Mouse (Mus musculus) activated CD4-positive, CD25-positive, alpha-beta regulatory T cell, adult 4 months (primary cell): ENCODE results near the gene Fcor. TPM values are rescaled to one million over a fixed set of nuclear protein-coding genes. Genes with fewer than 3 reads are reported as not detected.

Source experiments
- polyA plus RNA-seq, 2 experiments: library from polyadenylated mRNA; unstranded; fragments of 100-300 nt; shearing (Covaris generic); gene quantifications; one replicate each; pipeline ENCODE4 v1.2.1; 2017

The Fcor gene
- polyA plus RNA-seq, 2 experiments from 2014 or later: not detected

Other genes starting within 250 kb of the Fcor start
- gene Pex11g, start 204.7 kb downstream of the Fcor start, polyA plus RNA-seq: 10 to 100 TPM; 10.9 to 15.4 TPM
- gene Tex45, start 201.5 kb downstream of the Fcor start, polyA plus RNA-seq: not detected
- 1 to 10 TPM in 1 of 2 experiments, under 1 TPM in 1; 0.97 to 1.0 TPM for gene Zfp358, start 179.2 kb downstream of the Fcor start, polyA plus RNA-seq
- 10 to 100 TPM; 17.0 to 19.1 TPM for gene Mcoln1, start 171.9 kb downstream of the Fcor start, polyA plus RNA-seq
- 10 to 100 TPM; 18.8 to 24.8 TPM for gene Pnpla6, start 157.0 kb downstream of the Fcor start, polyA plus RNA-seq
- not detected for gene C330021F23Rik, start 104.4 kb downstream of the Fcor start, polyA plus RNA-seq
- gene Camsap3, start 85.1 kb downstream of the Fcor start, polyA plus RNA-seq: not detected
- gene Xab2, start 51.0 kb downstream of the Fcor start, polyA plus RNA-seq: 10 to 100 TPM; 65.9 to 74.1 TPM
- 100 to 1,000 TPM in 1 of 2 experiments, 10 to 100 TPM in 1; 95.4 to 145 TPM for gene Pet100, start 50.8 kb downstream of the Fcor start, polyA plus RNA-seq
- not detected for gene Pcp2, start 46.8 kb downstream of the Fcor start, polyA plus RNA-seq
- gene Stxbp2, start 41.4 kb downstream of the Fcor start, polyA plus RNA-seq: 100 to 1,000 TPM; 184 to 205 TPM
- gene Retn, start 16.6 kb downstream of the Fcor start, polyA plus RNA-seq: not detected
- gene Mcemp1, start 6.6 kb downstream of the Fcor start, polyA plus RNA-seq: under 1 TPM in 1 of 2 experiments, not detected in 1; 0.43 TPM
- 10 to 100 TPM; 24.9 to 27.7 TPM for gene Trappc5, start 3.9 kb upstream of the Fcor start, polyA plus RNA-seq
- gene Fcer2a, start 21.8 kb upstream of the Fcor start, polyA plus RNA-seq: 1 to 10 TPM in 1 of 2 experiments, under 1 TPM in 1; 0.77 to 5.1 TPM
- gene Clec4g, start 48.3 kb upstream of the Fcor start, polyA plus RNA-seq: not detected
- not detected for gene Cd209a, start 76.6 kb upstream of the Fcor start, polyA plus RNA-seq
- gene Cd209e, start 181.9 kb upstream of the Fcor start, polyA plus RNA-seq: not detected
- not detected for gene Cd209d, start 206.2 kb upstream of the Fcor start, polyA plus RNA-seq